Mouse (Mus musculus) stomach, postnatal 0 days (tissue): ENCODE data around the gene Igsf10.

Experiments
- CTCF ChIP-seq: IDR thresholded peaks from 2 replicates; pipeline ENCODE4 v1.5.1; 2016; ENCODE audit warnings: antibody characterized with exemption, low read depth, mild to moderate bottlenecking, moderate library complexity
- EP300 ChIP-seq: optimal IDR thresholded peaks from 2 replicates; pipeline ENCODE3; 2016; ENCODE audit warnings: antibody characterized with exemption

GRCm38 (mm10) chr3:59384321-59384720 is 40.1 kb upstream of the Igsf10 start:
- TF ChIP-seq CTCF (no peak), EP300 (no peak)
